Mouse (Mus musculus): ENCODE results near the gene Poglut1. TPM values are rescaled to one million over a fixed set of nuclear protein-coding genes. Genes with fewer than 3 reads are reported as not detected.
A peak's percentile ranks its signal among the peaks of the same experiment; 100 is the strongest.

Gene Poglut1
- 61.2 and 63.4 TPM in 2 replicates for polyA plus RNA-seq (2014; fragmentation: Nextera tagmentation; extraction: Ambion mirVana)

- WGBS: 1% methylated on average over 54 of the region's 54 CpGs
- Histone ChIP-seq H3K4me3 (ENCODE audit: low read depth, low read length) (peak within 1 kb of the TSS; percentile 82), H3K9me3 (ENCODE audit: low read depth, low read length) (no peaks in the 10 kb centered on the region), H3K4me1 (ENCODE audit: insufficient read depth) (no peaks in the 10 kb centered on the region), H3K9ac (peak within 1 kb of the TSS; percentile 77), H3K4me2 (peak within 1 kb of the TSS; percentile 84), H3K27ac (ENCODE audit: low read depth) (no peak within 1 kb of the TSS), H3K27me3 (ENCODE audit: insufficient read depth, low read length) (no peaks in the 10 kb centered on the region), H3K36me3 (ENCODE audit: insufficient read depth) (peaks cover 18% of the 10 kb centered on the region)
- DNase-seq (peak; percentile 88), ATAC-seq (ENCODE audit: insufficient read depth) (peak; percentile 97)
- TF ChIP-seq CTCF (IDR thresholded peaks at IDR 0.05; ENCODE audit: low read depth): no peak
These were observed at the start of gene Poglut1 for GRCm38 (mm10) chr16:38549479-38550396. Gene Poglut1, minus strand, starts transcription at chr16:38550258.

DNA sequence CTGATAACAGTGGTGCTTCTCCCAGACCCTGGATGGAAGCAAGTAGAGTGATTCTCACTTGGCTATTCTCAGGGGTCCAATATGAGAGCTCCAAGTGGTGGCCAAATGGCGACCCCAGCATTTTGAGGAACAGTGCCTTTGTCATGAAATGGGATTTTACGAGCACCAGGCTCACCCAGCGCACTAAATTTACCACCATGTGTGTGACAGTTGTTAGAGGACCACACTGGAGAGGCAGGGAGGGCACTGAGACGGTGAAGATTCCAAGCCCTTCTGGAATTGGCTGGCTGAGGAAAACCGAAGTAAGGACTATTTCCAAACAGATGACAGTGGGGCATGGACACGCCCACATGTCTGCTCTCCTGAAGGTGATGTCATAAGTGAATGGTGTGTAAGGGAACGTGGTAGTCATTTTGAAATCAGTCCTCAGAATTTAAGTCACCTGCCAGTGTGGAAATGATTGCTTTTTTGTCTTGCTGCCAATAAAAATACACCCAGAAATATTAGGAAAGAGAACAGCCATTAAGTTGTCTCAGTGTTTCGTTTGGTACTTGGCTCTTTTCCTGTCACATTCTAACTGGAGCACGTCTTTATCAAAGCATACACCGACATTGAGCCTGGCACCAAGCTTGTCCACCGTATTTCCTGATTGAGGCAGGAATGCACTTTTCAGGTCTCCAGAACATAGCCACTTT, 49.1 kb upstream of the Poglut1 start:
- Histone ChIP-seq H3K9me3 (ENCODE audit: low read depth, low read length) (no peaks in the 10 kb centered on the region), H3K27ac (ENCODE audit: low read depth) (no peak overlapping the region), H3K36me3 (ENCODE audit: insufficient read depth) (peaks cover 35% of the 10 kb centered on the region), H3K27me3 (ENCODE audit: insufficient read depth, low read length) (no peaks in the 10 kb centered on the region), H3K4me3 (ENCODE audit: low read depth, low read length) (no peak overlapping the region), H3K4me1 (ENCODE audit: insufficient read depth) (no peaks in the 10 kb centered on the region), H3K4me2 (no peak overlapping the region), H3K9ac (no peak overlapping the region)
- no peak for ATAC-seq (ENCODE audit: insufficient read depth)
- WGBS: 64% methylated on average over 11 of the region's 11 CpGs
- no peak for TF ChIP-seq CTCF (IDR thresholded peaks at IDR 0.05; ENCODE audit: low read depth)
- DNase-seq: no peak

DNA sequence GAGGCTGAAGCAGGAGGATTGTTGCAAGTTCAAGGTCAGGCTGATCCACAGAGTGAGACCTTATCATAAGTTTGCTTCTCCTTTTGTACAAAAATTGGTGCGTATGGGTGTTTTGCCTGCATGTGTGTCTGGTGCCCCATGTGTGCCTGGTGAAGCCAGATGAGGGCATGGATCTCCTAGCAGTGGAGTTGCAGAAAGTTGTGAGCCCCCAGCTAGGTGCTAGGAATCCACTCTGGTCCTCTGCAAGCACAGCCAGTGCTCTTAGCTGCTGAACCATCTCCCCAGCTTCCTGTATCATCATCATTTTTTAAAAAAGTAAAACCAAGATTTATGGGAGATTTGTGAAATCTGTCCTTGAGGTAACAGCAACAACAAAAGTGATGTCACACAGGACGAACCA, 46.6 kb upstream of the Poglut1 start:
- H3K4me1 ChIP-seq (ENCODE audit: insufficient read depth): no peaks in the 10 kb centered on the region
- ATAC-seq (ENCODE audit: insufficient read depth): no peak

GRCm38 (mm10) chr16:38596099-38596498, 46.0 kb upstream of the Poglut1 start:
- no peak overlapping the region for H3K27ac ChIP-seq (ENCODE audit: low read depth)
- ATAC-seq (ENCODE audit: insufficient read depth) (no peak), DNase-seq (no peak)
- no peak for TF ChIP-seq CTCF (IDR thresholded peaks at IDR 0.05; ENCODE audit: low read depth)
- H3K9ac ChIP-seq: no peak overlapping the region
- no peak overlapping the region for H3K4me3 ChIP-seq (ENCODE audit: low read depth, low read length)
- 78% methylated on average over 2 of the region's 2 CpGs for WGBS
- H3K4me1 ChIP-seq (ENCODE audit: insufficient read depth): no peaks in the 10 kb centered on the region
- H3K27me3 ChIP-seq (ENCODE audit: insufficient read depth, low read length): no peaks in the 10 kb centered on the region
- no peak overlapping the region for H3K4me2 ChIP-seq
- peaks cover 18% of the 10 kb centered on the region for H3K36me3 ChIP-seq (ENCODE audit: insufficient read depth)
- H3K9me3 ChIP-seq (ENCODE audit: low read depth, low read length): no peaks in the 10 kb centered on the region

More for the DNA sequence above, 46.6 kb upstream of the Poglut1 start:
- Histone ChIP-seq H3K4me2 (no peak overlapping the region), H3K9ac (no peak overlapping the region), H3K4me3 (ENCODE audit: low read depth, low read length) (no peak overlapping the region), H3K27me3 (ENCODE audit: insufficient read depth, low read length) (no peaks in the 10 kb centered on the region), H3K27ac (ENCODE audit: low read depth) (no peak overlapping the region), H3K9me3 (ENCODE audit: low read depth, low read length) (no peaks in the 10 kb centered on the region), H3K36me3 (ENCODE audit: insufficient read depth) (peaks cover 20% of the 10 kb centered on the region)
- no peak for TF ChIP-seq CTCF (IDR thresholded peaks at IDR 0.05; ENCODE audit: low read depth)
- WGBS: 86% methylated on average over 2 of the region's 2 CpGs
- DNase-seq: no peak

DNA sequence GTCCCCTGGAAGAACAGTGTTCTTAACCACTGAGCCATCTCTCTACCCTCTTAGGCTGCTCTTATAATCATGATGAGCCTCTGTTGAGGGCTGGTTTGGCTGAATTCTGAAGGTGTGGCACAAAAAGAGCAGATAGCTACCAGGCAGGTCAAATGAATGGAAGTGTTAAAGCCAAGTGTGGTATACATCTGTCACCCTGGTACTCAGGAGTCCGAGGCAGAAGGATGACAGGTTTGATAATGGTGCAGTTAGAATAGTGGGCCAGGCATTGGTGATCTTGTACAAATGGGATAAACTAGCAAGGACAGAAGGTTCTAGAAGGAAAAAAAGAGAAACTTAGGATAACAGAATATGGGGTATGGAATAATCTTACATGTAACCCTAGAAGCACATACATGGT, 44.4 kb upstream of the Poglut1 start:
- Histone ChIP-seq H3K9ac (no peak overlapping the region), H3K4me2 (no peak overlapping the region), H3K4me1 (ENCODE audit: insufficient read depth) (no peaks in the 10 kb centered on the region), H3K27ac (ENCODE audit: low read depth) (no peak overlapping the region), H3K27me3 (ENCODE audit: insufficient read depth, low read length) (no peaks in the 10 kb centered on the region), H3K36me3 (ENCODE audit: insufficient read depth) (peaks cover 27% of the 10 kb centered on the region), H3K9me3 (ENCODE audit: low read depth, low read length) (no peaks in the 10 kb centered on the region), H3K4me3 (ENCODE audit: low read depth, low read length) (no peak overlapping the region)
- DNase-seq: no peak
- 69% methylated on average over 1 of the region's 1 CpGs for WGBS
- TF ChIP-seq CTCF (IDR thresholded peaks at IDR 0.05; ENCODE audit: low read depth): no peak
- ATAC-seq (ENCODE audit: insufficient read depth): no peak

- H3K9ac ChIP-seq: no peak overlapping the region
- no peak overlapping the region for H3K4me3 ChIP-seq (ENCODE audit: low read depth, low read length)
- no peak overlapping the region for H3K4me2 ChIP-seq
- H3K27me3 ChIP-seq (ENCODE audit: insufficient read depth, low read length): no peaks in the 10 kb centered on the region
- no peak for TF ChIP-seq CTCF (IDR thresholded peaks at IDR 0.05; ENCODE audit: low read depth)
- H3K27ac ChIP-seq (ENCODE audit: low read depth): no peak overlapping the region
- DNase-seq (no peak), ATAC-seq (ENCODE audit: insufficient read depth) (no peak)
- no peaks in the 10 kb centered on the region for H3K9me3 ChIP-seq (ENCODE audit: low read depth, low read length)
- no peaks in the 10 kb centered on the region for H3K4me1 ChIP-seq (ENCODE audit: insufficient read depth)
- 90% methylated on average over 4 of the region's 4 CpGs for WGBS
- H3K36me3 ChIP-seq (ENCODE audit: insufficient read depth): peaks cover 42% of the 10 kb centered on the region
These were observed 42.9 kb upstream of the Poglut1 start for GRCm38 (mm10) chr16:38592946-38593345.

Data from lung, embryonic 14.5 days (tissue).